In genomic region chr7:28780857-28781256, GRCm38 (mm10) we compare ENCODE assay signal across 10 mouse cellular contexts. TPM values are rescaled to one million over a fixed set of nuclear protein-coding genes. Genes with fewer than 3 reads are reported as not detected.
DNase-seq lines count a peak whose midpoint lies in the region; ATAC-seq and TF ChIP-seq lines count a peak whose summit lies in the region.
"Had no signal": no experiment of that assay in that cellular context is flagged by ENCODE, and none has a peak within 500 bp of the region (broad histone marks: within the 10 kb centered on the region; RNA-seq: fewer than 3 reads in every experiment).

No protein-coding gene starts in this region.

- H3K4me3 ChIP-seq in kidney, adult 2 months (ENCODE audit: insufficient read depth, low read depth, low read length) = no peak overlapping the region
- no peak overlapping the region for H3K4me3 ChIP-seq in hindbrain, embryonic 12.5 days

- no peak overlapping the region for H3K27ac ChIP-seq in kidney, adult 2 months (ENCODE audit: insufficient read depth, low read depth, low read length)
- H3K27ac ChIP-seq in hindbrain, embryonic 12.5 days = no peak overlapping the region
- H3K27ac ChIP-seq: kidney, postnatal 0 days had no signal

- H3K27me3 ChIP-seq in kidney, adult 2 months (replicated peaks; ENCODE audit: control insufficient read depth, insufficient read depth, low read length) = no peaks in the 10 kb centered on the region
- no peaks in the 10 kb centered on the region for H3K27me3 ChIP-seq in hindbrain, embryonic 12.5 days

- ATAC-seq in hindbrain, embryonic 12.5 days (ENCODE audit: low FRiP score) = no peak

- no peak overlapping the region for H3K9ac ChIP-seq in hindbrain, embryonic 12.5 days

- WGBS in kidney, adult 2 months = 50% methylated on average over 7 of the region's 7 CpGs
- 78% methylated on average over 7 of the region's 7 CpGs for WGBS in hindbrain, embryonic 12.5 days

- TF ChIP-seq POLR2A in kidney, adult 2 months (IDR thresholded peaks at IDR 0.05; ENCODE audit: low read depth, low read length) = no peak

- peak; percentile 33 to 50 for DNase-seq in cerebellum, adult 18-20 months
- DNase-seq in cerebellum, postnatal 4 days (ENCODE audit: low spot score in 2 of 2) = no peak
- peak; percentile 58 for DNase-seq in kidney, adult 2 months
- DNase-seq in kidney, postnatal 4 days = no peak
- peak; percentile 63 to 83 for DNase-seq in thymus, adult 18-20 months
- DNase-seq in thymus, postnatal 25 days = no peak
- peak; percentile 71 for DNase-seq in thymus, postnatal 4 days

- no peaks in the 10 kb centered on the region for H3K36me3 ChIP-seq in kidney, adult 2 months (ENCODE audit: control insufficient read depth, insufficient read depth, low read length)
- H3K36me3 ChIP-seq in hindbrain, embryonic 12.5 days = peaks cover 47% of the 10 kb centered on the region

- H3K4me2 ChIP-seq in hindbrain, embryonic 12.5 days (replicated peaks) = no peak overlapping the region

- no peak for TF ChIP-seq CTCF in kidney, adult 2 months (conservative IDR thresholded peaks at IDR 0.05; ENCODE audit: insufficient read depth, insufficient read length, low read depth, low read length)

- H3K9me3 ChIP-seq in hindbrain, embryonic 12.5 days (replicated peaks) = no peaks in the 10 kb centered on the region

- H3K4me1 ChIP-seq in kidney, adult 2 months (ENCODE audit: control insufficient read depth, insufficient read depth, low read length) = no peaks in the 10 kb centered on the region
- peaks cover 5% of the 10 kb centered on the region for H3K4me1 ChIP-seq in hindbrain, embryonic 12.5 days

RNA-seq across cellular contexts. Expression of gene Rinl, which starts 7.9 kb away (rescaled TPM):
- 2.9 and 5.9 TPM in 2 replicates for polyA plus RNA-seq in kidney, adult 2 months (2012; rRNA removed)
- 2.2 and 2.7 TPM in 2 replicates for polyA plus RNA-seq in hindbrain, embryonic 12.5 days (2016; fragmentation: Nextera tagmentation; extraction: Ambion mirVana)

RNA-seq across cellular contexts. Expression of gene Nfkbib, which starts 13.5 kb away (rescaled TPM):
- polyA plus RNA-seq in kidney, adult 2 months (2012; rRNA removed) = 37.9 and 41.6 TPM in 2 replicates
- 39.8 and 43.0 TPM in 2 replicates for polyA plus RNA-seq in hindbrain, embryonic 12.5 days (2016; fragmentation: Nextera tagmentation; extraction: Ambion mirVana)

RNA-seq across cellular contexts. Expression of gene Sirt2, which starts 14.3 kb away (rescaled TPM):
- 99.8 and 103 TPM in 2 replicates for polyA plus RNA-seq in kidney, adult 2 months (2012; rRNA removed)
- 90.1 and 90.4 TPM in 2 replicates for polyA plus RNA-seq in hindbrain, embryonic 12.5 days (2016; fragmentation: Nextera tagmentation; extraction: Ambion mirVana)

RNA-seq across cellular contexts. Expression of gene Ccer2, which starts 24.9 kb away (rescaled TPM):
- not detected in 2 replicates for polyA plus RNA-seq in kidney, adult 2 months (2012; rRNA removed)
- 3.2 and 4.0 TPM in 2 replicates for polyA plus RNA-seq in hindbrain, embryonic 12.5 days (2016; fragmentation: Nextera tagmentation; extraction: Ambion mirVana)
- polyA plus RNA-seq: kidney, postnatal 0 days; liver, embryonic 16.5 days had no signal

RNA-seq across cellular contexts. Expression of gene Hnrnpl, which starts 27.5 kb away (rescaled TPM):
- polyA plus RNA-seq in kidney, adult 2 months (2012; rRNA removed) = 172 and 214 TPM in 2 replicates
- polyA plus RNA-seq in hindbrain, embryonic 12.5 days (2016; fragmentation: Nextera tagmentation; extraction: Ambion mirVana) = 297 and 345 TPM in 2 replicates

Comparison
In these comparisons a context has a peak if more than half of its experiments do, and no peak if none do; other contexts are left out.
1. DNase-seq: peak in cerebellum, adult 18-20 months (2 of 2), kidney, adult 2 months (single experiment), thymus, adult 18-20 months (2 of 2) and thymus, postnatal 4 days (single experiment); none in cerebellum, postnatal 4 days (0 of 2), kidney, postnatal 4 days (0 of 2) and thymus, postnatal 25 days (single experiment).